Mouse (Mus musculus): ENCODE measurements around the gene Dock9. TPM values are rescaled to one million over a fixed set of nuclear protein-coding genes. Genes with fewer than 3 reads are reported as not detected.

The Dock9 gene
- polyA plus RNA-seq, 1 experiment from 2014 or later, result 15.7 TPM

- peaks cover 4% of the 10 kb centered on the region; the same call in 1 of the 2 replicates for H3K36me3 ChIP-seq (ENCODE audit: control insufficient read depth, insufficient read depth, low read length)
- H3K27ac ChIP-seq (ENCODE audit: low read length), result no peak overlapping the region
- H3K4me3 ChIP-seq (replicated peaks; ENCODE audit: low read length), result no peak overlapping the region
- H3K27me3 ChIP-seq (ENCODE audit: control insufficient read depth, insufficient read depth, low read length), result no peaks in the 10 kb centered on the region
- WGBS, result 50% methylated on average over 7 of the region's 7 CpGs
- no peak overlapping the region for H3K9ac ChIP-seq (ENCODE audit: low read length)
- no peak for ATAC-seq (ENCODE audit: insufficient read depth, low FRiP score)
- no peak overlapping the region for H3K4me2 ChIP-seq (ENCODE audit: low read depth, low read length)
- H3K4me1 ChIP-seq (ENCODE audit: control insufficient read depth, insufficient read depth, low read length), result no peaks in the 10 kb centered on the region
- no peaks in the 10 kb centered on the region for H3K9me3 ChIP-seq (replicated peaks; ENCODE audit: control insufficient read depth, low read length)
Measured at GRCm38 (mm10) chr14:121547745-121548144, 249.9 kb downstream of the Dock9 start.

- no peak for ATAC-seq (ENCODE audit: insufficient read depth, low FRiP score)
- 77% methylated on average over 5 of the region's 5 CpGs for WGBS
- Histone ChIP-seq H3K4me1 (ENCODE audit: control insufficient read depth, insufficient read depth, low read length) (no peaks in the 10 kb centered on the region), H3K4me2 (ENCODE audit: low read depth, low read length) (no peak overlapping the region), H3K27ac (ENCODE audit: low read length) (no peak overlapping the region), H3K9ac (ENCODE audit: low read length) (no peak overlapping the region), H3K36me3 (ENCODE audit: control insufficient read depth, insufficient read depth, low read length) (peaks cover 4% of the 10 kb centered on the region; the same call in 1 of the 2 replicates), H3K4me3 (replicated peaks; ENCODE audit: low read length) (no peak overlapping the region), H3K9me3 (replicated peaks; ENCODE audit: control insufficient read depth, low read length) (no peaks in the 10 kb centered on the region), H3K27me3 (ENCODE audit: control insufficient read depth, insufficient read depth, low read length) (no peaks in the 10 kb centered on the region)
Measured at GRCm38 (mm10) chr14:121546621-121547020, 251.0 kb downstream of the Dock9 start.

GRCm38 (mm10) chr14:121545551-121546331 is 251.9 kb downstream of the Dock9 start:
- Histone ChIP-seq H3K4me1 (ENCODE audit: control insufficient read depth, insufficient read depth, low read length) (no peaks in the 10 kb centered on the region), H3K27ac (ENCODE audit: low read length) (no peak overlapping the region), H3K9me3 (replicated peaks; ENCODE audit: control insufficient read depth, low read length) (no peaks in the 10 kb centered on the region), H3K4me2 (ENCODE audit: low read depth, low read length) (no peak overlapping the region), H3K9ac (ENCODE audit: low read length) (no peak overlapping the region), H3K4me3 (replicated peaks; ENCODE audit: low read length) (no peak overlapping the region), H3K27me3 (ENCODE audit: control insufficient read depth, insufficient read depth, low read length) (no peaks in the 10 kb centered on the region), H3K36me3 (ENCODE audit: control insufficient read depth, insufficient read depth, low read length) (peaks cover 4% of the 10 kb centered on the region; the same call in 1 of the 2 replicates)
- no peak for ATAC-seq (ENCODE audit: insufficient read depth, low FRiP score)
- WGBS, result 85% methylated on average over 14 of the region's 14 CpGs

- no peak; the same call in 1 of the 2 replicates for ATAC-seq (ENCODE audit: insufficient read depth, low FRiP score)
- H3K4me2 ChIP-seq (ENCODE audit: low read depth, low read length), result no peak overlapping the region
- H3K4me1 ChIP-seq (ENCODE audit: control insufficient read depth, insufficient read depth, low read length), result no peaks in the 10 kb centered on the region
- no peak overlapping the region for H3K9ac ChIP-seq (ENCODE audit: low read length)
- no peak overlapping the region for H3K27ac ChIP-seq (ENCODE audit: low read length)
- peaks cover 10% of the 10 kb centered on the region; the same call in 1 of the 2 replicates for H3K36me3 ChIP-seq (ENCODE audit: control insufficient read depth, insufficient read depth, low read length)
- H3K27me3 ChIP-seq (ENCODE audit: control insufficient read depth, insufficient read depth, low read length), result no peaks in the 10 kb centered on the region
- WGBS, result 72% methylated on average over 7 of the region's 7 CpGs
- H3K9me3 ChIP-seq (replicated peaks; ENCODE audit: control insufficient read depth, low read length), result no peaks in the 10 kb centered on the region
- no peak overlapping the region for H3K4me3 ChIP-seq (replicated peaks; ENCODE audit: low read length)
Measured at GRCm38 (mm10) chr14:121541262-121541661, 256.4 kb downstream of the Dock9 start.

GRCm38 (mm10) chr14:121534501-121534900 is 263.1 kb downstream of the Dock9 start:
- H3K4me1 ChIP-seq (ENCODE audit: control insufficient read depth, insufficient read depth, low read length), result no peaks in the 10 kb centered on the region
- no peaks in the 10 kb centered on the region for H3K9me3 ChIP-seq (replicated peaks; ENCODE audit: control insufficient read depth, low read length)
- H3K4me2 ChIP-seq (ENCODE audit: low read depth, low read length), result no peak overlapping the region
- H3K4me3 ChIP-seq (replicated peaks; ENCODE audit: low read length), result no peak overlapping the region
- WGBS, result 83% methylated on average over 3 of the region's 3 CpGs
- H3K36me3 ChIP-seq (ENCODE audit: control insufficient read depth, insufficient read depth, low read length), result peaks cover 4% of the 10 kb centered on the region; the same call in 1 of the 2 replicates
- no peak overlapping the region for H3K27ac ChIP-seq (ENCODE audit: low read length)
- no peaks in the 10 kb centered on the region for H3K27me3 ChIP-seq (ENCODE audit: control insufficient read depth, insufficient read depth, low read length)
- ATAC-seq (ENCODE audit: insufficient read depth, low FRiP score), result no peak
- no peak overlapping the region for H3K9ac ChIP-seq (ENCODE audit: low read length)

GRCm38 (mm10) chr14:121530853-121531252 is 266.8 kb downstream of the Dock9 start:
- H3K9ac ChIP-seq (ENCODE audit: low read length), result no peak overlapping the region
- H3K4me2 ChIP-seq (ENCODE audit: low read depth, low read length), result no peak overlapping the region
- no peak overlapping the region for H3K27ac ChIP-seq (ENCODE audit: low read length)
- no peaks in the 10 kb centered on the region for H3K27me3 ChIP-seq (ENCODE audit: control insufficient read depth, insufficient read depth, low read length)
- 78% methylated on average over 9 of the region's 9 CpGs for WGBS
- no peak for ATAC-seq (ENCODE audit: insufficient read depth, low FRiP score)
- H3K4me3 ChIP-seq (replicated peaks; ENCODE audit: low read length), result no peak overlapping the region
- H3K4me1 ChIP-seq (ENCODE audit: control insufficient read depth, insufficient read depth, low read length), result no peaks in the 10 kb centered on the region
- H3K9me3 ChIP-seq (replicated peaks; ENCODE audit: control insufficient read depth, low read length), result no peaks in the 10 kb centered on the region
- H3K36me3 ChIP-seq (ENCODE audit: control insufficient read depth, insufficient read depth, low read length), result no peaks in the 10 kb centered on the region

- WGBS, result 82% methylated on average over 3 of the region's 3 CpGs
- no peak for ATAC-seq (ENCODE audit: insufficient read depth, low FRiP score)
- no peak overlapping the region for H3K4me3 ChIP-seq (replicated peaks; ENCODE audit: low read length)
Measured at GRCm38 (mm10) chr14:121527883-121528282, 269.8 kb downstream of the Dock9 start.

GRCm38 (mm10) chr14:121527201-121527600 is 270.4 kb downstream of the Dock9 start:
- Histone ChIP-seq H3K4me3 (replicated peaks; ENCODE audit: low read length) (no peak overlapping the region), H3K27ac (ENCODE audit: low read length) (no peak overlapping the region), H3K27me3 (ENCODE audit: control insufficient read depth, insufficient read depth, low read length) (no peaks in the 10 kb centered on the region), H3K9ac (ENCODE audit: low read length) (no peak overlapping the region), H3K4me1 (ENCODE audit: control insufficient read depth, insufficient read depth, low read length) (no peaks in the 10 kb centered on the region), H3K4me2 (ENCODE audit: low read depth, low read length) (no peak overlapping the region), H3K36me3 (ENCODE audit: control insufficient read depth, insufficient read depth, low read length) (no peaks in the 10 kb centered on the region), H3K9me3 (replicated peaks; ENCODE audit: control insufficient read depth, low read length) (no peaks in the 10 kb centered on the region)
- 78% methylated on average over 1 of the region's 1 CpGs for WGBS
- no peak for ATAC-seq (ENCODE audit: insufficient read depth, low FRiP score)

More at GRCm38 (mm10) chr14:121527883-121528282, 269.8 kb downstream of the Dock9 start:
- Histone ChIP-seq H3K27me3 (ENCODE audit: control insufficient read depth, insufficient read depth, low read length) (no peaks in the 10 kb centered on the region), H3K4me1 (ENCODE audit: control insufficient read depth, insufficient read depth, low read length) (no peaks in the 10 kb centered on the region), H3K4me2 (ENCODE audit: low read depth, low read length) (no peak overlapping the region), H3K9me3 (replicated peaks; ENCODE audit: control insufficient read depth, low read length) (no peaks in the 10 kb centered on the region), H3K27ac (ENCODE audit: low read length) (no peak overlapping the region), H3K36me3 (ENCODE audit: control insufficient read depth, insufficient read depth, low read length) (no peaks in the 10 kb centered on the region), H3K9ac (ENCODE audit: low read length) (no peak overlapping the region)

GRCm38 (mm10) chr14:121521709-121522108 is 275.9 kb downstream of the Dock9 start:
- Histone ChIP-seq H3K27me3 (ENCODE audit: control insufficient read depth, insufficient read depth, low read length) (no peaks in the 10 kb centered on the region), H3K36me3 (ENCODE audit: control insufficient read depth, insufficient read depth, low read length) (no peaks in the 10 kb centered on the region), H3K4me3 (replicated peaks; ENCODE audit: low read length) (no peak overlapping the region), H3K4me2 (ENCODE audit: low read depth, low read length) (no peak overlapping the region), H3K9me3 (replicated peaks; ENCODE audit: control insufficient read depth, low read length) (no peaks in the 10 kb centered on the region), H3K27ac (ENCODE audit: low read length) (no peak overlapping the region), H3K4me1 (ENCODE audit: control insufficient read depth, insufficient read depth, low read length) (0 out of 2 replicates have a peak, but pooled peaks cover 6% of the 10 kb centered on the region), H3K9ac (ENCODE audit: low read length) (no peak overlapping the region)
- 48% methylated on average over 4 of the region's 4 CpGs for WGBS
- no peak for ATAC-seq (ENCODE audit: insufficient read depth, low FRiP score)
